Mouse (Mus musculus) liver, embryonic 14.5 days (tissue): ENCODE results near the gene Gm44579.

Experiments used
- CTCF ChIP-seq: IDR thresholded peaks from 2 replicates; pipeline ENCODE4 v1.5.1; 2016; ENCODE audit warnings: antibody characterized with exemption, low read depth, control low read depth
- EP300 ChIP-seq: IDR thresholded peaks from 2 replicates; pipeline ENCODE4 v1.6.1; 2016; ENCODE audit warnings: antibody characterized with exemption, low read depth

- TF ChIP-seq CTCF (no peak), EP300 (no peak)
Observed at GRCm38 (mm10) chr15:98152916-98153315, 67.9 kb downstream of the Gm44579 start.
